Mouse (Mus musculus): Measurements from ENCODE around the gene Bfar. TPM values are rescaled to one million over a fixed set of nuclear protein-coding genes. Genes with fewer than 3 reads are reported as not detected.

The Bfar gene
- polyA plus RNA-seq (2014; fragmentation: Illumina TruSeq; extraction: RNeasy Lipid Tissue Mini Kit (QIAGEN cat#74804); ENCODE audit: insufficient read depth, low read depth, low replicate concordance) = 20.8 TPM

DNA sequence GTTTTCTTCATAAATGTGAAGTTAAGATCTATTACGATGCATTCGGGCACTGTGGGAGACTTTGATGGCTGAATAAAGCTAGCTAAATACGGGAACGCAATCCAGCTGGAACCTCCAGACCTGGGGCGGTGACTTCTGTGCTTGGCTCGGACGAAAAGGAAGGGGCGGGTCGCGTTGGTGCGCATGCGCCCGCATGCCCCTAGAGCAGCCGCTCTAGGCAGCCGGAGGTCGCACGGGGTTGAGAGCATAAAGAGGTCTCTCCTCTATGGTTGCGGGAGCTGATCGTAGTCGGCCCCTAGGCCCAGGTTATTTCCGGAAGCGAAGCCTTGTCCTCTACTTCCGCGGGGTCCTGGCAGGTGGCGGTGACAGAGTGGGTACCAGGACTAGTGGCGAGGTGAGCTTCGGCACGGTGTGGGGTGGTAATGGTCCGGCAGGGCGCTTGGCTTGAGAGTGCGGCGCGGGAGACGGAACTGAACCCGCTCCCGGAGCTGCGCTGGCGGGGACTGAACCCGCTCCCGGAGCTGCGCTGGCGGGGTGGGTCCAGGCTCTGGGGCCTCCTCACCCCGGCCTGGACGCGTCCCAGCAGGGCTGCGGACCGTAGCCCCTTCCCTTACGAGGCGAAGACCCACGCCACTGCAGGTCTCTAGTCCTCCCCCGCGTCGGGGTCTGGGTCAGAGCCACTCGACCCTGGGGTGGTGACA lies at the start of gene Bfar, which contains the start of gene 3110001I22Rik:
Gene Bfar (plus strand): TSS at position 174 of the 701 bp plus-strand sequence.
Gene 3110001I22Rik (plus strand): TSS at position 245 of the 701 bp plus-strand sequence.

GRCm38 (mm10) chr16:13667878-13668343 lies 3.7 kb upstream of the Bfar start, which contains the start of gene Parn:
TSS of gene Parn (minus strand) at chr16:13668170.

GRCm38 (mm10) chr16:13730285-13731255 lies 58.9 kb downstream of the Bfar start, which contains the start of gene Pla2g10:
TSS of gene Pla2g10 (minus strand) at chr16:13730983.

Other genes with a start within 250 kb of the Bfar start
- gene Parn, start 3.7 kb upstream of the Bfar start, polyA plus RNA-seq (2014; fragmentation: Illumina TruSeq; extraction: RNeasy Lipid Tissue Mini Kit (QIAGEN cat#74804); ENCODE audit: insufficient read depth, low read depth, low replicate concordance) = 14.7 TPM
- gene 3110001I22Rik, start 71 bp downstream of the Bfar start, polyA plus RNA-seq (2014; fragmentation: Illumina TruSeq; extraction: RNeasy Lipid Tissue Mini Kit (QIAGEN cat#74804); ENCODE audit: insufficient read depth, low read depth, low replicate concordance) = 2.5 TPM
- not detected for gene Pla2g10, start 59.1 kb downstream of the Bfar start, polyA plus RNA-seq (2014; fragmentation: Illumina TruSeq; extraction: RNeasy Lipid Tissue Mini Kit (QIAGEN cat#74804); ENCODE audit: insufficient read depth, low read depth, low replicate concordance)
- gene Rrn3, start 108.8 kb downstream of the Bfar start, polyA plus RNA-seq (2014; fragmentation: Illumina TruSeq; extraction: RNeasy Lipid Tissue Mini Kit (QIAGEN cat#74804); ENCODE audit: insufficient read depth, low read depth, low replicate concordance) = 9.2 TPM
- 76.1 TPM for gene Ntan1, start 147.0 kb downstream of the Bfar start, polyA plus RNA-seq (2014; fragmentation: Illumina TruSeq; extraction: RNeasy Lipid Tissue Mini Kit (QIAGEN cat#74804); ENCODE audit: insufficient read depth, low read depth, low replicate concordance)
- 45.2 TPM for gene Pdxdc1, start 231.3 kb downstream of the Bfar start, polyA plus RNA-seq (2014; fragmentation: Illumina TruSeq; extraction: RNeasy Lipid Tissue Mini Kit (QIAGEN cat#74804); ENCODE audit: insufficient read depth, low read depth, low replicate concordance)
- 6.4 TPM for gene Mpv17l, start 231.3 kb downstream of the Bfar start, polyA plus RNA-seq (2014; fragmentation: Illumina TruSeq; extraction: RNeasy Lipid Tissue Mini Kit (QIAGEN cat#74804); ENCODE audit: insufficient read depth, low read depth, low replicate concordance)